Mouse (Mus musculus) hematopoietic stem cell, adult 5-6 weeks (primary cell): ENCODE measurements around the gene Abhd10. TPM values are rescaled to one million over a fixed set of nuclear protein-coding genes. Genes with fewer than 3 reads are reported as not detected.

Experiments used
- ATAC-seq, 2 experiments: fragments of 125-278 bp in 1 of 2; replicated peaks in 1 of 2; 2 replicates each; pipeline ENCODE4 v1.8.0; 2016 to 2017; ENCODE audit warnings: inconsistent platforms in 2 of 2, mild to moderate bottlenecking in 2 of 2, moderate number of reproducible peaks in 2 of 2, low read depth in 1 of 2, moderate TSS enrichment in 1 of 2; ENCODE audit not compliant: low FRiP score in 2 of 2, poor library complexity in 2 of 2, severe bottlenecking in 2 of 2, insufficient read depth in 1 of 2, low TSS enrichment in 1 of 2
- total RNA-seq: library from RNA; stranded (forward); fragments of 172-1452, 232-1000 nt; gene quantifications from 2 replicates; pipeline ENCODE4 v1.2.3, GENCODE M21; 2017

The Abhd10 gene
- total RNA-seq, 1 experiment from 2014 or later = 17.7 TPM

- ATAC-seq = peak; percentile 83 to 84
Measured at GRCm38 (mm10) chr16:45756855-45757254, 14.1 kb upstream of the Abhd10 start.

- no peak for ATAC-seq
Measured at GRCm38 (mm10) chr16:45743591-45744144, 913 bp upstream of the Abhd10 start.

GRCm38 (mm10) chr16:45737880-45738279 lies 4.9 kb downstream of the Abhd10 start:
- ATAC-seq = no peak

GRCm38 (mm10) chr16:45736724-45737123 lies 6.0 kb downstream of the Abhd10 start:
- peak in 1 of 2 experiments; percentile 68; a peak in 2 of 4 replicates for ATAC-seq

- no peak for ATAC-seq
Measured at GRCm38 (mm10) chr16:45729163-45729562, 13.6 kb downstream of the Abhd10 start.

GRCm38 (mm10) chr16:45724742-45725102 lies 18.0 kb downstream of the Abhd10 start:
- ATAC-seq = peak in 1 of 2 experiments; percentile 33; a peak in 1 of 4 replicates

- peak; percentile 50 to 73 for ATAC-seq
Measured at GRCm38 (mm10) chr16:45724061-45724741, 18.6 kb downstream of the Abhd10 start, which contains the start of gene Tagln3. Gene Tagln3, minus strand, starts transcription at chr16:45724608.

GRCm38 (mm10) chr16:45723172-45723901 lies 19.4 kb downstream of the Abhd10 start:
- ATAC-seq = no peak

GRCm38 (mm10) chr16:45722460-45722951 lies 20.2 kb downstream of the Abhd10 start:
- ATAC-seq = no peak

- ATAC-seq = no peak
Measured at GRCm38 (mm10) chr16:45720022-45720630, 22.6 kb downstream of the Abhd10 start.

- ATAC-seq = no peak
Measured at GRCm38 (mm10) chr16:45718296-45718695, 24.5 kb downstream of the Abhd10 start.

- ATAC-seq = no peak
Measured at GRCm38 (mm10) chr16:45714489-45715150, 28.1 kb downstream of the Abhd10 start.

- ATAC-seq = no peak
Measured at GRCm38 (mm10) chr16:45713878-45714277, 28.9 kb downstream of the Abhd10 start.

GRCm38 (mm10) chr16:45713261-45713660 lies 29.5 kb downstream of the Abhd10 start:
- no peak for ATAC-seq

GRCm38 (mm10) chr16:45711263-45711662 lies 31.5 kb downstream of the Abhd10 start:
- peak in 1 of 2 experiments; percentile 56; a peak in 1 of 4 replicates for ATAC-seq

- no peak for ATAC-seq
Measured at GRCm38 (mm10) chr16:45699301-45699700, 43.5 kb downstream of the Abhd10 start.

GRCm38 (mm10) chr16:45697996-45698395 lies 44.8 kb downstream of the Abhd10 start:
- ATAC-seq = no peak
